Mouse (Mus musculus): ENCODE results near the gene Cypt12. TPM values are rescaled to one million over a fixed set of nuclear protein-coding genes. Genes with fewer than 3 reads are reported as not detected.

The Cypt12 gene
- total RNA-seq (2021) = not detected

- no peak for DNase-seq (ENCODE audit: extremely low spot score in 1 of 2, low spot score in 1 of 2)
Measured at GRCm38 (mm10) chr3:17948299-17948698, at the start of gene Cypt12. TSS of gene Cypt12 (plus strand) at chr3:17948410.

- no peak for DNase-seq (ENCODE audit: extremely low spot score in 1 of 2, low spot score in 1 of 2)
Measured at GRCm38 (mm10) chr3:17913796-17914195, 34.4 kb upstream of the Cypt12 start.

DNA sequence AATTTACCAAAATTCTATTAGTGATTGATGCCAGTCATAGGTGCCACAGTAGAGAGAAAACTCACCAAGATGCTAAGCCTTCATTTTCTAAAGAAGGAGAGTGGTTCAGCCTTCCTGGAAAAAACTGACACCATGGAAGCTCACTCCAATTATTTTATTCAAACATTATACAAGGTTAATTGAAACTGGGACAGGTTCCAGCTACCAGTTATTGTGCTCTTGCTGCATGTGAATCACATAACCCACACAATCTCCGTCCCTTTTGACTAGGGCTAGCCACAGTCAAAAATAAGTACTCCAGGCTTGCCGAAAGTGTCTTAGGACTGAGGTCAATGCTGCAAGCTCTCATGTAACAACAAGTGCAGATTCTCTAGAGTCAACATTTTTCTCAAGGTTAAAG, 8.0 kb upstream of the Cypt12 start:
- no peak for DNase-seq (ENCODE audit: extremely low spot score in 1 of 2, low spot score in 1 of 2)
